Mouse (Mus musculus): ENCODE measurements around the gene Stk24. TPM values are rescaled to one million over a fixed set of nuclear protein-coding genes. Genes with fewer than 3 reads are reported as not detected.

The Stk24 gene
- total RNA-seq, 2 experiments from 2014 or later = 105 to 146 TPM

- no peak for ATAC-seq (ENCODE audit: poor library complexity, severe bottlenecking)
Measured at GRCm38 (mm10) chr14:121383801-121384200, 4.0 kb upstream of the Stk24 start.

- peak; percentile 64 for ATAC-seq (ENCODE audit: poor library complexity, severe bottlenecking)
Measured at GRCm38 (mm10) chr14:121379116-121379826, 540 bp downstream of the Stk24 start.

GRCm38 (mm10) chr14:121378243-121379115 is 1.3 kb downstream of the Stk24 start:
- peak; percentile 58 for ATAC-seq (ENCODE audit: poor library complexity, severe bottlenecking)

- ATAC-seq (ENCODE audit: poor library complexity, severe bottlenecking) = no peak
Measured at GRCm38 (mm10) chr14:121376566-121376965, 3.2 kb downstream of the Stk24 start.

GRCm38 (mm10) chr14:121373901-121374300 is 5.9 kb downstream of the Stk24 start:
- no peak for ATAC-seq (ENCODE audit: poor library complexity, severe bottlenecking)

GRCm38 (mm10) chr14:121373020-121373419 is 6.8 kb downstream of the Stk24 start:
- ATAC-seq (ENCODE audit: poor library complexity, severe bottlenecking) = no peak

- peak; percentile 84 for ATAC-seq (ENCODE audit: poor library complexity, severe bottlenecking)
Measured at GRCm38 (mm10) chr14:121371911-121372820, 7.6 kb downstream of the Stk24 start.

- no peak for ATAC-seq (ENCODE audit: poor library complexity, severe bottlenecking)
Measured at GRCm38 (mm10) chr14:121369385-121369784, 10.4 kb downstream of the Stk24 start.

GRCm38 (mm10) chr14:121368108-121368705 is 11.6 kb downstream of the Stk24 start:
- no peak for ATAC-seq (ENCODE audit: poor library complexity, severe bottlenecking)

GRCm38 (mm10) chr14:121365991-121366728 is 13.7 kb downstream of the Stk24 start:
- ATAC-seq (ENCODE audit: poor library complexity, severe bottlenecking) = peak; percentile 73

GRCm38 (mm10) chr14:121365390-121365789 is 14.4 kb downstream of the Stk24 start:
- ATAC-seq (ENCODE audit: poor library complexity, severe bottlenecking) = no peak

- ATAC-seq (ENCODE audit: poor library complexity, severe bottlenecking) = no peak
Measured at GRCm38 (mm10) chr14:121364282-121364681, 15.5 kb downstream of the Stk24 start.

GRCm38 (mm10) chr14:121361319-121362114 is 18.3 kb downstream of the Stk24 start:
- ATAC-seq (ENCODE audit: poor library complexity, severe bottlenecking) = peak; percentile 39

GRCm38 (mm10) chr14:121359850-121360249 is 20.0 kb downstream of the Stk24 start:
- ATAC-seq (ENCODE audit: poor library complexity, severe bottlenecking) = no peak

GRCm38 (mm10) chr14:121359015-121359414 is 20.8 kb downstream of the Stk24 start:
- ATAC-seq (ENCODE audit: poor library complexity, severe bottlenecking) = no peak

GRCm38 (mm10) chr14:121358327-121358726 is 21.5 kb downstream of the Stk24 start:
- ATAC-seq (ENCODE audit: poor library complexity, severe bottlenecking) = peak; percentile 43

GRCm38 (mm10) chr14:121356336-121356862 is 23.4 kb downstream of the Stk24 start:
- no peak for ATAC-seq (ENCODE audit: poor library complexity, severe bottlenecking)

- peak; percentile 15; the same call in 1 of the 2 replicates for ATAC-seq (ENCODE audit: poor library complexity, severe bottlenecking)
Measured at GRCm38 (mm10) chr14:121355732-121356131, 24.1 kb downstream of the Stk24 start.

Measured in megakaryocyte, adult 5-6 weeks (primary cell).